Mouse (Mus musculus): ENCODE measurements around the gene Padi1.

GRCm38 (mm10) chr4:140842909-140843308 is 2.7 kb downstream of the Padi1 start:
- no peak for TF ChIP-seq EP300 (IDR thresholded peaks at IDR 0.05; ENCODE audit: low read depth)
- TF ChIP-seq CTCF (IDR thresholded peaks at IDR 0.05; ENCODE audit: low read depth): no peak
